Mouse (Mus musculus): ENCODE results near the gene Ccdc105.

- TF ChIP-seq CTCF (conservative IDR thresholded peaks at IDR 0.05; ENCODE audit: insufficient read depth, insufficient read length, low read depth, low read length): no peak
- TF ChIP-seq POLR2A (IDR thresholded peaks at IDR 0.05; ENCODE audit: low read depth, low read length): no peak
These were observed 38.7 kb downstream of the Ccdc105 start for GRCm38 (mm10) chr10:78714129-78714528.
